Mouse (Mus musculus): ENCODE data around the gene 2310034G01Rik. TPM values are rescaled to one million over a fixed set of nuclear protein-coding genes. Genes with fewer than 3 reads are reported as not detected.

The 2310034G01Rik gene
- polyA plus RNA-seq (2014; fragmentation: Illumina TruSeq; extraction: RNeasy Lipid Tissue Mini Kit (QIAGEN cat#74804); ENCODE audit: low read depth, low replicate concordance), result not detected

DNA sequence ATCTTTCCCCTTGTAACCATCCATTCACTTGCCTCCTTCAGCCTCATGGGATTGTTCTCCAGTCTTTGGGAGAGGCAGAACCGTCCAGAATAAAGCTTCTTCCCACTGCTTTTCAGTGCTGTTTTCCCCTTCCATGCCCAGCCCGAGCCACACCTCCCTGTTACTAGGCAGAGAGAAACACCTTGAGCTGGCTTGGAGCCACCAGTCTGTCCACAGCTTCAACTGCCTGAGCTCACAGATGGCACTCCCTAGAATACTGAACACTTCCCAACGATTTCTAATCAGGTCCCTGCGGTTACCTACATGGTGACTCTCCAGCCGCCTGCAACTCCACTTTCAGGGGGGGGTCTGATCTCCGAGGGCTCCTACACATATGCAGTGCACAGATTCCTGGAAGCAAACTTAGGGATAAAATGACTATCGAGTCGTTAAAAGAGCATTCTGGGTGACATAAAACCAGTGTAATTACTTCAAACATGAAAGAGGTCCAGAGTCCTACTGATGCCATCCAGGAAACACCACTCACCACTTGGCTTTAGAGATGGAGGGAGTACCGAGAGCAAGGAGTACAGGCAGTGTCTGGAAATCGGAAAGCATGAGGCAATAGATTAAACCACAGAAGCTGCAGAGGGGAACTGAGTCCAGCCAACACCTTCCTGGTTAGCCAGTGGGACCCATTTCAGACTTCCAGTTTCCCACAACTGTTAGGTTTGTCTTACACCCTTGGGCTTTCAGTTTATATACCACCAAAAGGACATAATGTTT, at the start of gene 2310034G01Rik:
TSS of gene 2310034G01Rik (minus strand) at position 135 of the 765 bp plus-strand sequence.

DNA sequence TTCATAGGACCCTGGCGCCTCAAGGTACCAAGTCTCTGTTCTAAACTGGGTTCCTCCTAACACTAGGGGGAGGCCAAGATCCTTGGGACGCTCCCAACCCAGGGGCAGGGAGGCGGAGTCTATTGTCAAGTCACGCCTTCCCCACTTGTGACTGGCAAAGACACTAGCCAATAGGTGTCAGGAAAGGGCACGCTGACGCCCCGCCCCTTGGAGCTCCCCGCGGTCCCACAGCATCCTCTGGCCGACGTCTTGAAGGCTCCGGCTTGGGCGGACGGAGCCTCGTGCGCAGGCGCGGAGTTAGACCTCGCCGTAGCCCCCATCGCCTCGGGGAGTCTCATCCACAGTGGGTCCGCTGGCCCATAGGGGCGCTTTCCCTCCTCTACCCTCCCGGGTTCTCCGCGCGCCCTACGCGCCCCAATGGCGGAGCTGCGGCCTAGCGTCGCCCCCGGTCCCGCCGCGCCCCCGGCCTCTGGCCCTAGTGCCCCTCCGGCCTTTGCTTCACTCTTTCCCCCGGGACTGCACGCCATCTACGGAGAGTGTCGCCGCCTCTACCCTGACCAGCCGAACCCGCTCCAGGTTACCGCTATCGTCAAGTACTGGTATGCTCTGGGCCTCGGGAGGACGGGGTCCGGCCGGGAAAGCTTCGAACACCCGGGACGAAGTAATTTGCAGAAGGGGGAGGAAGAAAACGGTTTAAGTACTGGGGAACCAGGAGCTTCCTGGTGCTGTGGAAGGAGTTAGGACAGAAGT, 46.8 kb upstream of the 2310034G01Rik start, which contains the start of gene Sufu:
TSS of gene Sufu (plus strand) at position 211 of the 750 bp plus-strand sequence.

GRCm38 (mm10) chr19:46395109-46396009, 45.3 kb upstream of the 2310034G01Rik start, which contains the start of gene Actr1a:
TSS of gene Actr1a (minus strand) at chr19:46395748.

GRCm38 (mm10) chr19:46338331-46338936, 11.7 kb downstream of the 2310034G01Rik start, which contains the start of gene Cuedc2:
TSS of gene Cuedc2 (minus strand) at chr19:46338702.

GRCm38 (mm10) chr19:46328081-46329030, 21.7 kb downstream of the 2310034G01Rik start, which contains the start of gene Fbxl15:
TSS of gene Fbxl15 (plus strand) at chr19:46328184.

GRCm38 (mm10) chr19:46326756-46327305, 23.3 kb downstream of the 2310034G01Rik start, which contains the start of gene Psd:
TSS of gene Psd (minus strand) at chr19:46327156.

DNA sequence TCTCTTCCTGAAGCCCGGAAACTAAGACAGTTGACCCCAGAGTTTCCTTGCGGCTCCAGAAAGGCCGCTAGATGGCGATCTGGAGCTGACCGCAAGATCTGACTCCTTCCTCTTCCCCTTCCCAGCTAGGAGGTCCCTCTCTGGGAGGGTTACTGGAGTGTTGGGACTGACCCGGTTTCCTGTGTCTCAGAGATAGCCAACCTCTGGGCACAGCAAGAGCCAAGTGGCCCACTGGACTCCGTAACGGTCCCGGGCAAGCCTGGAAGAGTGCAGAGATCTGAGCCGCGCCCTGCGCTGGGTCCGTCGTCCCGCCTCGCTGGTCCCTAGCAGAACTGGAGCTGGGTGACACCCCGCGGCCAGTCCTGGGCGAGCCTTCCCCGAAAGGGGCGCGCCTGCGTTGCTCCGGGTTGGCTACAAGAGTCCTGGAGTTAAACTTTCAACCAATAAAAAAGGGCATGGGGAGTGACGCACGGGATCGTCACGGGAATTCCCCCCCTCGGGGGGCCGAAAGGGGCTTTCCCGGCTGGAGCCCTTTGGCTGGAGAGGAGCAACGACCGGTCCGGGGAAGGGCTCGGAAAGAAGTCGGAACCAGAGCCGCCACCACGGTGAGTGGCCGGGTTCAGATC, 45.8 kb downstream of the 2310034G01Rik start, which contains the start of gene Nfkb2:
TSS of gene Nfkb2 (plus strand) at position 105 of the 626 bp plus-strand sequence.

Other genes starting within 250 kb of the 2310034G01Rik start
- gene Elovl3, start 218.4 kb downstream of the 2310034G01Rik start, polyA plus RNA-seq (2014; fragmentation: Illumina TruSeq; extraction: RNeasy Lipid Tissue Mini Kit (QIAGEN cat#74804); ENCODE audit: low read depth, low replicate concordance), result 19.7 TPM
- not detected for gene Pitx3, start 202.0 kb downstream of the 2310034G01Rik start, polyA plus RNA-seq (2014; fragmentation: Illumina TruSeq; extraction: RNeasy Lipid Tissue Mini Kit (QIAGEN cat#74804); ENCODE audit: low read depth, low replicate concordance)
- gene Gbf1, start 197.8 kb downstream of the 2310034G01Rik start, polyA plus RNA-seq (2014; fragmentation: Illumina TruSeq; extraction: RNeasy Lipid Tissue Mini Kit (QIAGEN cat#74804); ENCODE audit: low read depth, low replicate concordance), result 7.9 TPM
- 0.24 TPM for gene Nfkb2, start 46.0 kb downstream of the 2310034G01Rik start, polyA plus RNA-seq (2014; fragmentation: Illumina TruSeq; extraction: RNeasy Lipid Tissue Mini Kit (QIAGEN cat#74804); ENCODE audit: low read depth, low replicate concordance)
- not detected for gene Psd, start 23.1 kb downstream of the 2310034G01Rik start, polyA plus RNA-seq (2014; fragmentation: Illumina TruSeq; extraction: RNeasy Lipid Tissue Mini Kit (QIAGEN cat#74804); ENCODE audit: low read depth, low replicate concordance)
- gene Fbxl15, start 22.1 kb downstream of the 2310034G01Rik start, polyA plus RNA-seq (2014; fragmentation: Illumina TruSeq; extraction: RNeasy Lipid Tissue Mini Kit (QIAGEN cat#74804); ENCODE audit: low read depth, low replicate concordance), result not detected
- 2.4 TPM for gene Cuedc2, start 11.6 kb downstream of the 2310034G01Rik start, polyA plus RNA-seq (2014; fragmentation: Illumina TruSeq; extraction: RNeasy Lipid Tissue Mini Kit (QIAGEN cat#74804); ENCODE audit: low read depth, low replicate concordance)
- 0.42 TPM for gene Mfsd13a, start 9.2 kb downstream of the 2310034G01Rik start, polyA plus RNA-seq (2014; fragmentation: Illumina TruSeq; extraction: RNeasy Lipid Tissue Mini Kit (QIAGEN cat#74804); ENCODE audit: low read depth, low replicate concordance)
- gene Actr1a, start 45.4 kb upstream of the 2310034G01Rik start, polyA plus RNA-seq (2014; fragmentation: Illumina TruSeq; extraction: RNeasy Lipid Tissue Mini Kit (QIAGEN cat#74804); ENCODE audit: low read depth, low replicate concordance), result 17.6 TPM
- gene Sufu, start 46.6 kb upstream of the 2310034G01Rik start, polyA plus RNA-seq (2014; fragmentation: Illumina TruSeq; extraction: RNeasy Lipid Tissue Mini Kit (QIAGEN cat#74804); ENCODE audit: low read depth, low replicate concordance), result 0.93 TPM
- gene Trim8, start 151.4 kb upstream of the 2310034G01Rik start, polyA plus RNA-seq (2014; fragmentation: Illumina TruSeq; extraction: RNeasy Lipid Tissue Mini Kit (QIAGEN cat#74804); ENCODE audit: low read depth, low replicate concordance), result 2.7 TPM
- 20.6 TPM for gene Arl3, start 222.9 kb upstream of the 2310034G01Rik start, polyA plus RNA-seq (2014; fragmentation: Illumina TruSeq; extraction: RNeasy Lipid Tissue Mini Kit (QIAGEN cat#74804); ENCODE audit: low read depth, low replicate concordance)
- 31.0 TPM for gene Sfxn2, start 223.1 kb upstream of the 2310034G01Rik start, polyA plus RNA-seq (2014; fragmentation: Illumina TruSeq; extraction: RNeasy Lipid Tissue Mini Kit (QIAGEN cat#74804); ENCODE audit: low read depth, low replicate concordance)
- gene Wbp1l, start 248.8 kb upstream of the 2310034G01Rik start, polyA plus RNA-seq (2014; fragmentation: Illumina TruSeq; extraction: RNeasy Lipid Tissue Mini Kit (QIAGEN cat#74804); ENCODE audit: low read depth, low replicate concordance), result 28.1 TPM

All from liver, adult 10 weeks (tissue).